Mouse (Mus musculus): Measurements from ENCODE around the gene Rspo4.

Gene Rspo4

GRCm38 (mm10) chr2:151842648-151843226 lies at the start of gene Rspo4:
Rspo4 (plus strand) TSS chr2:151842927.
- Histone ChIP-seq H3K4me1 (replicated peaks; ENCODE audit: low read depth, low read length) (peaks cover 12% of the 10 kb centered on the region), H3K4me3 (replicated peaks; ENCODE audit: low read length) (peak within 1 kb of the TSS; percentile 76), H3K27me3 (ENCODE audit: insufficient read depth, low read length) (peaks cover 69% of the 10 kb centered on the region), H3K9me3 (ENCODE audit: low read length) (no peaks in the 10 kb centered on the region), H3K36me3 (ENCODE audit: insufficient read depth, low read length) (no peaks in the 10 kb centered on the region)
- TF ChIP-seq CTCF (conservative IDR thresholded peaks at IDR 0.05; ENCODE audit: low read length) (no peak), POU5F1 (IDR thresholded peaks at IDR 0.05; ENCODE audit: borderline replicate concordance, low read length) (no peak), NANOG (IDR thresholded peaks at IDR 0.05; ENCODE audit: borderline replicate concordance, low read length) (no peak)

DNA sequence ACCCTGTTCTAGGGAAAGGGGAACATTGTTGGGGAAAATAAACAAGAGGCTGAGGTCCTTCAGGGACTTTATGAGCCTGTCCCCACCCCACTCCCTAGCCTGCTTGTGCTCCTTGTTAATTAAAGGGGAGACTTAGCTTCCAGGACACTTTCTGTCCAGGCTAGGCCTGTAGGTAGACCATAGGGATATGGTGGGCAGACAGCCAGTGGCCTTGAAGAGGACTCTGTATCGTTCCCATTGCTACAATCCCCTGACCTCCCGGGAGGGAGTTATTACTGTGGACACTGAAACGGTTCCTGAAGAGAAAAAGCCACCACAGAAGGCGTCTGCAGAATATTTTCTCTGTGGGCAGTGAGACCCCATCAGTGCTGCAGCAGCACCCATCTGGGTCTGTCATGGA lies 27.1 kb upstream of the Rspo4 start:
- H3K27me3 ChIP-seq (ENCODE audit: insufficient read depth, low read length) = 0 out of 2 replicates have a peak, but pooled peaks cover 4% of the 10 kb centered on the region
- H3K9me3 ChIP-seq (ENCODE audit: low read length) = no peaks in the 10 kb centered on the region
- TF ChIP-seq NANOG (IDR thresholded peaks at IDR 0.05; ENCODE audit: borderline replicate concordance, low read length) (no peak), POU5F1 (IDR thresholded peaks at IDR 0.05; ENCODE audit: borderline replicate concordance, low read length) (no peak), CTCF (conservative IDR thresholded peaks at IDR 0.05; ENCODE audit: low read length) (no peak)
- no peak overlapping the region for H3K4me3 ChIP-seq (replicated peaks; ENCODE audit: low read length)
- H3K36me3 ChIP-seq (ENCODE audit: insufficient read depth, low read length) = no peaks in the 10 kb centered on the region
- H3K4me1 ChIP-seq (replicated peaks; ENCODE audit: low read depth, low read length) = no peaks in the 10 kb centered on the region

- H3K9me3 ChIP-seq (ENCODE audit: low read length) = no peaks in the 10 kb centered on the region
- H3K4me3 ChIP-seq (replicated peaks; ENCODE audit: low read length) = no peak overlapping the region
- H3K27me3 ChIP-seq (ENCODE audit: insufficient read depth, low read length) = peaks cover 26% of the 10 kb centered on the region
- peak; percentile 80 for TF ChIP-seq CTCF (conservative IDR thresholded peaks at IDR 0.05; ENCODE audit: low read length)
- TF ChIP-seq POU5F1 (IDR thresholded peaks at IDR 0.05; ENCODE audit: borderline replicate concordance, low read length) = no peak
- peaks cover 7% of the 10 kb centered on the region; the same call in 1 of the 2 replicates for H3K4me1 ChIP-seq (replicated peaks; ENCODE audit: low read depth, low read length)
- no peaks in the 10 kb centered on the region for H3K36me3 ChIP-seq (ENCODE audit: insufficient read depth, low read length)
These were observed 19.6 kb downstream of the Rspo4 start for GRCm38 (mm10) chr2:151862257-151862810.

DNA sequence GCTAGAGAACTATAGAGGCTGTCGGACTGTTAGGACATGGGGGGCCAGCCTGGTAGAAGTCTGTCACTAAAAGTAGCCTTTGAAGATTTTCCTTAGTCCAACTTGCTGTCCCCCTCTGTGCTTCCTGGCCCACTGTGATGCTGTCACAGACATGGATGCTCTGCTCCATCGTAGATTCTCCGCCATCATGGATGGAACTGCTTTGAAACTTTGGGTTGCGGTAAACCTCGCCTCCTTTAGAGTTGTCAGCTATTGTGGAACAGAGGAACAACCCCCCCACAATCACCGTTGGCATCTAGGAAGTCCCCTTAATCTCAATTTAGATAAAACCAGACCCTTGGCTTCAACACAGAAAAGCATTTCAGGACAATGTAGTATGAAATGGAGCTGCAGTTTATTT lies 22.2 kb downstream of the Rspo4 start:
- peaks cover 35% of the 10 kb centered on the region for H3K27me3 ChIP-seq (ENCODE audit: insufficient read depth, low read length)
- H3K4me3 ChIP-seq (replicated peaks; ENCODE audit: low read length) = no peak overlapping the region
- no peaks in the 10 kb centered on the region for H3K9me3 ChIP-seq (ENCODE audit: low read length)
- peaks cover 17% of the 10 kb centered on the region for H3K4me1 ChIP-seq (replicated peaks; ENCODE audit: low read depth, low read length)
- TF ChIP-seq POU5F1 (IDR thresholded peaks at IDR 0.05; ENCODE audit: borderline replicate concordance, low read length) (no peak), NANOG (IDR thresholded peaks at IDR 0.05; ENCODE audit: borderline replicate concordance, low read length) (no peak), CTCF (conservative IDR thresholded peaks at IDR 0.05; ENCODE audit: low read length) (no peak)
- no peaks in the 10 kb centered on the region for H3K36me3 ChIP-seq (ENCODE audit: insufficient read depth, low read length)

DNA sequence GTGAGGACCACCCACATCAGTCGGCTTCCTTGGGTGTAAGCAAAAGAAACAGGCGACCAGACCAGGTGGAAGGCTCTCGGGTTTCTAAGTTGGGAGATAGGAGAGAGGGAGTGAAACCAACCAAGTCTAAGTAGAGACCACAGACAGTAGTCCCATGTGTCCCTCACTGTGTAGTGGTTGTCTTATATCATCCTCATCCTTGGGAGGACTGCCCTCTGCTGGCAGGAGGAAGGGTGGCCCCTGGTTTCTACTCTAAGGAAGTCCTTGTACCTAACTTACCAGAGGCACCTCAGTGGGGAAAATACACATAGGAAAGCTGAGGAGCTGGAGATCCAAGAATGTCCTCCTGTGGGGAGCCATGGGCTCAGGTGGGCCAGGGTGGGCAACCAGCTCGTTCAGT lies 23.8 kb downstream of the Rspo4 start:
- no peaks in the 10 kb centered on the region for H3K36me3 ChIP-seq (ENCODE audit: insufficient read depth, low read length)
- H3K9me3 ChIP-seq (ENCODE audit: low read length) = no peaks in the 10 kb centered on the region
- H3K4me3 ChIP-seq (replicated peaks; ENCODE audit: low read length) = no peak overlapping the region
- TF ChIP-seq CTCF (conservative IDR thresholded peaks at IDR 0.05; ENCODE audit: low read length) (peak; percentile 79), NANOG (IDR thresholded peaks at IDR 0.05; ENCODE audit: borderline replicate concordance, low read length) (no peak), POU5F1 (IDR thresholded peaks at IDR 0.05; ENCODE audit: borderline replicate concordance, low read length) (no peak)
- H3K4me1 ChIP-seq (replicated peaks; ENCODE audit: low read depth, low read length) = peaks cover 17% of the 10 kb centered on the region
- H3K27me3 ChIP-seq (ENCODE audit: insufficient read depth, low read length) = peaks cover 36% of the 10 kb centered on the region

- Histone ChIP-seq H3K36me3 (ENCODE audit: insufficient read depth, low read length) (no peaks in the 10 kb centered on the region), H3K4me3 (replicated peaks; ENCODE audit: low read length) (peak overlapping the region; percentile 58), H3K27me3 (ENCODE audit: insufficient read depth, low read length) (peaks cover 51% of the 10 kb centered on the region), H3K4me1 (replicated peaks; ENCODE audit: low read depth, low read length) (peaks cover 17% of the 10 kb centered on the region), H3K9me3 (ENCODE audit: low read length) (no peaks in the 10 kb centered on the region)
- TF ChIP-seq CTCF (conservative IDR thresholded peaks at IDR 0.05; ENCODE audit: low read length) = no peak
- no peak for TF ChIP-seq POU5F1 (IDR thresholded peaks at IDR 0.05; ENCODE audit: borderline replicate concordance, low read length)
- TF ChIP-seq NANOG (IDR thresholded peaks at IDR 0.05; ENCODE audit: borderline replicate concordance, low read length) = no peak
These were observed 25.5 kb downstream of the Rspo4 start for GRCm38 (mm10) chr2:151868196-151868595.

DNA sequence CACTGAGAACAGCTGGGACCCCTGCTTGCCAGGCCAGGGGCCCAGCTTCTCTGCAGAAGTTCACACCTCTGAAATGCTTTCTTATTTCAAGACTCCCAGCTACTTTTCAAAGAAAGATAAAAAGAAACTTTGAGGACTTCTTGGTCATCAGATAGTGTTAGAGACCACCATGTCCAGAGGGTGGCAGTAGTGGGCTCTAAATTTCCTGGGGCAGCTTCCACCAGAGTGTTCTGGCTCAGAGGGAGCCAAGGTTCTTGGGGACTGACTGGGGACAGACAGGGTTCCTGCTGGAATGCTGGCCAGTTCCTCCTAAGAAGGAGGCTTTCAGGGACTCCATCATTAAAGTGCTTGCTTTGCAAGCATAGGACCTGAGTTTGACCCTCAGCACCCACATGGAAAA lies 31.8 kb downstream of the Rspo4 start:
- H3K36me3 ChIP-seq (ENCODE audit: insufficient read depth, low read length) = no peaks in the 10 kb centered on the region
- H3K4me3 ChIP-seq (replicated peaks; ENCODE audit: low read length) = no peak overlapping the region
- TF ChIP-seq POU5F1 (IDR thresholded peaks at IDR 0.05; ENCODE audit: borderline replicate concordance, low read length) (no peak), CTCF (conservative IDR thresholded peaks at IDR 0.05; ENCODE audit: low read length) (peak; percentile 40)
- H3K27me3 ChIP-seq (ENCODE audit: insufficient read depth, low read length) = peaks cover 45% of the 10 kb centered on the region
- H3K9me3 ChIP-seq (ENCODE audit: low read length) = no peaks in the 10 kb centered on the region
- peaks cover 3% of the 10 kb centered on the region; the same call in 1 of the 2 replicates for H3K4me1 ChIP-seq (replicated peaks; ENCODE audit: low read depth, low read length)

DNA sequence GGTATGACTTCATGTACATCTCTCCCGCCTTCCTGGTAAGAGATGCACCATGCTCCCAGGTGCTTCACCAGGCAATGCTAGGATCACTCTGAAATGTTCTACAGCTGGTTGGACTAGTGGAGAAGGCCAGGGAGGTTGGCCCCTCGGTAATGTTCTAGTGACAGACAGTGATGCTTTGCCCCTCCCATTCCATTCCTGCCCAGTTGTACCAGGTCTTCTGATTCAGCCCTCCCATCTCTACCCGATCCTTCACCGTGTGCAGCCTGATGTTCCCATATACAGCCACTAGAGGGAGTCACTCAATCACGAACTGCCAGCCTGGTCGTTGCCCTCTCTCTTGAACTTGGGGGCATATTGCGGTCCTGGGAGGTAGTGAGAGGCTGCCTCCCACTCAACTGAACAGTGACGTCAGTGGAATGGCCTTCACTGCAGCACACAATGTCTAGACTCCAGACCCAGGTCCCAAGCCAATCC lies 33.3 kb downstream of the Rspo4 start:
- TF ChIP-seq CTCF (conservative IDR thresholded peaks at IDR 0.05; ENCODE audit: low read length) (peak; percentile 81), POU5F1 (IDR thresholded peaks at IDR 0.05; ENCODE audit: borderline replicate concordance, low read length) (no peak)
- H3K27me3 ChIP-seq (ENCODE audit: insufficient read depth, low read length) = peaks cover 39% of the 10 kb centered on the region
- H3K9me3 ChIP-seq (ENCODE audit: low read length) = no peaks in the 10 kb centered on the region
- peaks cover 10% of the 10 kb centered on the region; the same call in 1 of the 2 replicates for H3K4me1 ChIP-seq (replicated peaks; ENCODE audit: low read depth, low read length)
- H3K4me3 ChIP-seq (replicated peaks; ENCODE audit: low read length) = no peak overlapping the region
- H3K36me3 ChIP-seq (ENCODE audit: insufficient read depth, low read length) = no peaks in the 10 kb centered on the region

GRCm38 (mm10) chr2:151878645-151879044 lies 35.9 kb downstream of the Rspo4 start:
- no peaks in the 10 kb centered on the region for H3K9me3 ChIP-seq (ENCODE audit: low read length)
- TF ChIP-seq POU5F1 (IDR thresholded peaks at IDR 0.05; ENCODE audit: borderline replicate concordance, low read length) = no peak
- no peak for TF ChIP-seq CTCF (conservative IDR thresholded peaks at IDR 0.05; ENCODE audit: low read length)
- no peak for TF ChIP-seq NANOG (IDR thresholded peaks at IDR 0.05; ENCODE audit: borderline replicate concordance, low read length)
- peaks cover 10% of the 10 kb centered on the region; the same call in 1 of the 2 replicates for H3K4me1 ChIP-seq (replicated peaks; ENCODE audit: low read depth, low read length)
- peaks cover 20% of the 10 kb centered on the region for H3K27me3 ChIP-seq (ENCODE audit: insufficient read depth, low read length)
- H3K36me3 ChIP-seq (ENCODE audit: insufficient read depth, low read length) = no peaks in the 10 kb centered on the region
- H3K4me3 ChIP-seq (replicated peaks; ENCODE audit: low read length) = no peak overlapping the region
